Mouse (Mus musculus) retina, postnatal 1 day (tissue): ENCODE data around the gene Lrcol1.

ENCODE experiments used
- DNase-seq: peaks from one replicate; pipeline ENCODE4 v3.0.0-alpha.2; 2012

The Lrcol1 gene

GRCm38 (mm10) chr5:110386371-110387330, 42.1 kb downstream of the Lrcol1 start:
- DNase-seq: peak; percentile 85

- DNase-seq: no peak
These were observed 42.8 kb downstream of the Lrcol1 start for GRCm38 (mm10) chr5:110387332-110387731.

- DNase-seq: no peak
These were observed 46.1 kb downstream of the Lrcol1 start for GRCm38 (mm10) chr5:110390631-110391030.

GRCm38 (mm10) chr5:110392727-110393126, 48.2 kb downstream of the Lrcol1 start:
- peak; percentile 57 for DNase-seq

- DNase-seq: no peak
These were observed 50.6 kb downstream of the Lrcol1 start for GRCm38 (mm10) chr5:110395006-110395661.

- no peak for DNase-seq
These were observed 56.6 kb downstream of the Lrcol1 start for GRCm38 (mm10) chr5:110401101-110401500.

GRCm38 (mm10) chr5:110402557-110402956, 58.0 kb downstream of the Lrcol1 start:
- DNase-seq: no peak

- DNase-seq: peak; percentile 71
These were observed 59.4 kb downstream of the Lrcol1 start for GRCm38 (mm10) chr5:110403931-110404330.
